Mouse (Mus musculus) embryonic facial prominence, embryonic 12.5 days (tissue): ENCODE results near the gene Gm3404. TPM values are rescaled to one million over a fixed set of nuclear protein-coding genes. Genes with fewer than 3 reads are reported as not detected.
"Not testable (repeated sequence)": the region's sequence is repeated elsewhere in the genome, so short reads cannot be mapped to it uniquely, and the experiment has no call there.

ENCODE experiments used
- ATAC-seq: fragments of 200-750 bp; cut with Nextera tagmentation; 2 replicates; pipeline ENCODE4 v1.8.0; 2017; ENCODE audit not compliant: insufficient number of reproducible peaks, insufficient read depth, low FRiP score, low TSS enrichment
- H3K27ac ChIP-seq: fragments of 300-500 bp; sonication (generic); 2 replicates; pipeline ENCODE4 v1.5.1; 2016; ENCODE audit warnings: mild to moderate bottlenecking
- H3K27me3 ChIP-seq: fragments of 300-500 bp; sonication (generic); 2 replicates; pipeline ENCODE4 v1.6.1; 2016; ENCODE audit warnings: mild to moderate bottlenecking, moderate library complexity
- H3K36me3 ChIP-seq: fragments of 300-500 bp; sonication (generic); 2 replicates; pipeline ENCODE4 v1.6.1; 2016; ENCODE audit warnings: mild to moderate bottlenecking
- H3K4me1 ChIP-seq: fragments of 300-500 bp; sonication (generic); 2 replicates; pipeline ENCODE4 v1.6.1; 2016
- H3K4me2 ChIP-seq: fragments of 300-500 bp; sonication (generic); replicated peaks from 2 replicates; pipeline ENCODE4 v1.6.1; 2016; ENCODE audit warnings: mild to moderate bottlenecking, moderate library complexity
- H3K4me3 ChIP-seq: fragments of 300-500 bp; sonication (generic); 2 replicates; pipeline ENCODE4 v1.5.1; 2016; ENCODE audit warnings: mild to moderate bottlenecking
- H3K9ac ChIP-seq: fragments of 300-500 bp; sonication (generic); 2 replicates; pipeline ENCODE4 v1.6.1; 2016; ENCODE audit warnings: mild to moderate bottlenecking, moderate library complexity
- H3K9me3 ChIP-seq: fragments of 300-500 bp; sonication (generic); 2 replicates; pipeline ENCODE4 v1.6.1; 2016; ENCODE audit warnings: mild to moderate bottlenecking, moderate library complexity
- WGBS: fragments of 180-500 bp; shearing (Covaris S2); methylation state at CpG from one replicate; pipeline ENCODE4 v1.1.7; 2016; 5-methylcytosine and 5-hydroxymethylcytosine counted together
- polyA plus RNA-seq: library from polyadenylated mRNA; unstranded; fragments of >200 nt; fragmentation: Nextera tagmentation; extraction: Ambion mirVana; gene quantifications from 2 replicates; pipeline ENCODE4 v1.2.1, GENCODE M21; 2016

Gene Gm3404
- polyA plus RNA-seq, 1 experiment from 2014 or later = not detected

DNA sequence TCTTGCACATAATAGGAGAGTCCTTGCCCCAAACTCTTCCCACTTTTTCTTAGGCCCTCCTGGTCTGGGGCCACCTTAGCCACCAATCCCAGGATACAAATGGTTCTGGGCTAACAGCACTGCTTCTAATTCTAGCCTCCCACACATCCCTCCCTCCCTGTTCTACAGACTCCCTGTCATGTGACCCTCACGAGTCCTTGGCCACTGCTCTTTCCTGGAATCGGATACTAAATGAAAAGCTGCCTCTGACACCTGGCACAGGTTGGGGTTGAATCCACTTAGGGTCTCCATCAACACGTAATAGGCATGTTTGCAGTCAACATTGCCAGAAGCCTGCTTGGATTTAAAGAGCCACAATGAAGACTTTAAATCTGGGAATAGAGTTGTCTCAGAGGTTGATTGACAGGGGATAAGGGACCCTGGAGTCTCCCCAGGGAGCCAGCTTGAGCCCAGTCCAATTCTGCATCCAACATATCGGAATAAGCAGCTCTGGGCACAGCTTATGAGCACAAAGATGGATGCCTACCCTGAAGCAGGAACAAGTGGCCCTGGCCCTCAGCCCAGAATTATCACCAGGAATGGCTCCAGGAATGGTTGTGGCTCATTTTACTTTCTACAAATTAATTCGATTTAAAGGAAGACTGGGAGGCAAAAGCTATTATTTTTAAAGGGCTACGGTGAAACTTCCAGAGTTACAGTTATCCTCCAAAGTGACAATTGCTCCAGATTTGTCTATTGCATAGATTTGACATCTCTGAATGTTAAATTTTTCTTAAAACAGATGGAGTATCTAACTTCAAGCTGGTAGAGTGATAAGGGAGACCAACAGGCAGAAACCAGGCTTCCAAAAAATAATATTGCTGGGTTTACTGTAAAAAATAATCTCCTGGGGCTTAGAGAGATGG, 46.5 kb downstream of the Gm3404 start:
- H3K27ac ChIP-seq, H3K36me3 ChIP-seq, H3K4me3 ChIP-seq, H3K9me3 ChIP-seq, H3K4me2 ChIP-seq, H3K27me3 ChIP-seq, H3K4me1 ChIP-seq, H3K9ac ChIP-seq, ATAC-seq: not testable (repeated sequence)
- 67% methylated on average over 6 of the region's 6 CpGs for whole genome bisulfite sequencing

DNA sequence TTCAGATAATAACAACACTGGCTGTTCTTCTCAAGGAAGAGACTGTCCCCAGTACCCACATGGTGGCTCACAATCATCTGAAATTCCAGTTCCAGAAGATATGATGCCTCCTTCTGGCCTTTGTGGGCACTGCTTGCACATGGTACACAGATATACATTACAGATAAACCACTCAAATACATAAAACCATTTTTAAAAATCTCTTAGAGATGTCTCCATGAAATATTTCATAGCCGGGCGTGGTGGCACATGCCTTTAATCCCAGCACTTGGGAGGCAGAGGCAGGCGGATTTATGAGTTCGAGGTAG, 47.1 kb downstream of the Gm3404 start:
- 94% methylated on average over 4 of the region's 4 CpGs for WGBS
- H3K9me3 ChIP-seq, H3K27me3 ChIP-seq, ATAC-seq, H3K4me1 ChIP-seq, H3K4me2 ChIP-seq, H3K4me3 ChIP-seq, H3K27ac ChIP-seq, H3K9ac ChIP-seq, H3K36me3 ChIP-seq: not testable (repeated sequence)

DNA sequence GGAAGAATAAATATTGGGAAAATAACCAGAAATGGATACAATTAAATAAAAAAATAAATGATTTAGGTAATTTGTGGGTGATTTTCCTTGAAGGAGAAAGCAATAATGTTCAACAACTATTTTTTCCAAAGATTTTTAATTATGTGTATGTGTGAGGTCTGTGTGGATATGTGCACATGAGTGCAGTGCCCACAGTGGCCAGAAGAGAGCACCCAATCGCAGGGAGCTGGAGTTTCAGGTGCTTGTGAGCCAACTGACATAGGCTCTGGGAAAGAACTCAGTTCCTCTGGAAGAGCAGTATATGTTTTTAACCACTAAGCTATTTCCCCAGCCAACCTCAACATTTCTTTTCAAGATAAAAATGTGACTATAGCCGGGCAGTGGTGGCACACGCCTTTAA, 51.1 kb downstream of the Gm3404 start:
- no peak overlapping the region for H3K9ac ChIP-seq
- 0 out of 2 replicates have a peak, but pooled peaks cover 2% of the 10 kb centered on the region for H3K27me3 ChIP-seq
- 91% methylated on average over 3 of the region's 3 CpGs for WGBS
- no peaks in the 10 kb centered on the region for H3K36me3 ChIP-seq
- H3K4me3 ChIP-seq = no peak overlapping the region
- H3K4me2 ChIP-seq = no peak overlapping the region
- no peaks in the 10 kb centered on the region for H3K9me3 ChIP-seq
- ATAC-seq = no peak
- H3K4me1 ChIP-seq = no peaks in the 10 kb centered on the region
- no peak overlapping the region for H3K27ac ChIP-seq

Other genes starting within 250 kb of the Gm3404 start
- gene Wasf3, start 140.8 kb upstream of the Gm3404 start, polyA plus RNA-seq = 5.4 and 5.5 TPM in 2 replicates
- gene Gm6408, start 43.8 kb upstream of the Gm3404 start, polyA plus RNA-seq = not detected in 2 replicates
- not detected in 2 replicates for gene Gm6370, start 34.4 kb upstream of the Gm3404 start, polyA plus RNA-seq
- not detected in 2 replicates for gene 4930449I24Rik, start 23.4 kb upstream of the Gm3404 start, polyA plus RNA-seq
- not detected in 2 replicates for gene Gm3402, start 11.7 kb upstream of the Gm3404 start, polyA plus RNA-seq
- not detected in 2 replicates for gene Gm3409, start 11.8 kb downstream of the Gm3404 start, polyA plus RNA-seq
- not detected in 2 replicates for gene Gm3415, start 30.3 kb downstream of the Gm3404 start, polyA plus RNA-seq
- gene Gpr12, start 59.4 kb downstream of the Gm3404 start, polyA plus RNA-seq = 0.18 TPM in 1 of 2 replicates, not detected in the other